Mouse (Mus musculus): ENCODE results near the gene Deaf1. TPM values are rescaled to one million over a fixed set of nuclear protein-coding genes. Genes with fewer than 3 reads are reported as not detected.
A peak's percentile ranks its signal among the peaks of the same experiment; 100 is the strongest.
"Not testable (repeated sequence)": the region's sequence is repeated elsewhere in the genome, so short reads cannot be mapped to it uniquely, and the experiment has no call there.

The Deaf1 gene
- polyA plus RNA-seq, 1 experiment from 2014 or later: 156 TPM

- 83% methylated on average over 24 of the region's 24 CpGs for WGBS
- H3K4me3 ChIP-seq: no peak overlapping the region
- no peak overlapping the region for H3K4me2 ChIP-seq
- no peaks in the 10 kb centered on the region for H3K9me3 ChIP-seq
- H3K4me1 ChIP-seq (replicated peaks): peaks cover 18% of the 10 kb centered on the region
- no peak for ATAC-seq (ENCODE audit: low read depth)
- H3K36me3 ChIP-seq: peaks cover 12% of the 10 kb centered on the region
- no peak overlapping the region for H3K27ac ChIP-seq (replicated peaks)
- H3K9ac ChIP-seq: no peak overlapping the region
- H3K27me3 ChIP-seq: no peaks in the 10 kb centered on the region
Measured at GRCm38 (mm10) chr7:141268466-141269272, 58.8 kb downstream of the Deaf1 start.

- ATAC-seq (ENCODE audit: low read depth): peak; percentile 44
- Histone ChIP-seq H3K4me2 (peak within 1 kb of the TSS; percentile 59), H3K4me1 (replicated peaks) (peaks cover 18% of the 10 kb centered on the region), H3K4me3 (peak within 1 kb of the TSS; percentile 33), H3K27me3 (no peaks in the 10 kb centered on the region), H3K9ac (peak within 1 kb of the TSS; percentile 60), H3K27ac (replicated peaks) (no peak within 1 kb of the TSS), H3K9me3 (no peaks in the 10 kb centered on the region), H3K36me3 (peaks cover 39% of the 10 kb centered on the region)
- WGBS: 12% methylated on average over 25 of the region's 25 CpGs
Measured at GRCm38 (mm10) chr7:141265739-141266561, 61.5 kb downstream of the Deaf1 start, which contains the start of gene Irf7. Gene Irf7 (minus strand): TSS chr7:141266481.

- no peak overlapping the region for H3K27ac ChIP-seq (replicated peaks)
- H3K4me3 ChIP-seq: no peak overlapping the region
- no peak overlapping the region; the same call in 1 of the 2 replicates for H3K9ac ChIP-seq
- peaks cover 18% of the 10 kb centered on the region for H3K4me1 ChIP-seq (replicated peaks)
- H3K27me3 ChIP-seq: no peaks in the 10 kb centered on the region
- 0 out of 2 replicates have a peak, but pooled peaks have one; percentile 24 for ATAC-seq (ENCODE audit: low read depth)
- H3K9me3 ChIP-seq: no peaks in the 10 kb centered on the region
- 43% methylated on average over 11 of the region's 11 CpGs for WGBS
- peak overlapping the region; percentile 59; the same call in 1 of the 2 replicates for H3K4me2 ChIP-seq
- H3K36me3 ChIP-seq: peaks cover 45% of the 10 kb centered on the region
Measured at GRCm38 (mm10) chr7:141265411-141265738, 62.1 kb downstream of the Deaf1 start.

GRCm38 (mm10) chr7:141264761-141265410 is 62.6 kb downstream of the Deaf1 start:
- H3K4me2 ChIP-seq: no peak overlapping the region
- H3K36me3 ChIP-seq: peaks cover 49% of the 10 kb centered on the region
- ATAC-seq (ENCODE audit: low read depth): peak; percentile 21; the same call in 1 of the 2 replicates
- WGBS: 39% methylated on average over 12 of the region's 12 CpGs
- H3K4me3 ChIP-seq: no peak overlapping the region
- H3K9me3 ChIP-seq: no peaks in the 10 kb centered on the region
- no peak overlapping the region for H3K9ac ChIP-seq
- no peak overlapping the region for H3K27ac ChIP-seq (replicated peaks)
- H3K27me3 ChIP-seq: no peaks in the 10 kb centered on the region
- H3K4me1 ChIP-seq (replicated peaks): peaks cover 18% of the 10 kb centered on the region

- no peak overlapping the region for H3K9ac ChIP-seq
- H3K27ac ChIP-seq (replicated peaks): no peak overlapping the region
- ATAC-seq (ENCODE audit: low read depth): no peak
- H3K4me2 ChIP-seq: no peak overlapping the region
- H3K36me3 ChIP-seq: peaks cover 57% of the 10 kb centered on the region
- H3K4me1 ChIP-seq (replicated peaks): peaks cover 18% of the 10 kb centered on the region
- H3K9me3 ChIP-seq: no peaks in the 10 kb centered on the region
- 76% methylated on average over 11 of the region's 11 CpGs for WGBS
- H3K4me3 ChIP-seq: no peak overlapping the region
- no peaks in the 10 kb centered on the region for H3K27me3 ChIP-seq
Measured at GRCm38 (mm10) chr7:141264041-141264700, 63.3 kb downstream of the Deaf1 start.

- H3K4me2 ChIP-seq: no peak overlapping the region
- no peak overlapping the region for H3K27ac ChIP-seq (replicated peaks)
- WGBS: 91% methylated on average over 13 of the region's 13 CpGs
- H3K9me3 ChIP-seq: no peaks in the 10 kb centered on the region
- no peak overlapping the region for H3K4me3 ChIP-seq
- ATAC-seq (ENCODE audit: low read depth): no peak
- H3K9ac ChIP-seq: no peak overlapping the region
- no peaks in the 10 kb centered on the region for H3K27me3 ChIP-seq
- peaks cover 18% of the 10 kb centered on the region for H3K4me1 ChIP-seq (replicated peaks)
- peaks cover 62% of the 10 kb centered on the region for H3K36me3 ChIP-seq
Measured at GRCm38 (mm10) chr7:141263640-141264039, 63.9 kb downstream of the Deaf1 start.

- Histone ChIP-seq H3K27ac (replicated peaks) (no peak overlapping the region), H3K4me2 (no peak overlapping the region), H3K36me3 (peaks cover 83% of the 10 kb centered on the region), H3K9me3 (no peaks in the 10 kb centered on the region), H3K4me1 (replicated peaks) (peaks cover 17% of the 10 kb centered on the region), H3K9ac (no peak overlapping the region), H3K27me3 (no peaks in the 10 kb centered on the region), H3K4me3 (no peak overlapping the region)
- 95% methylated on average over 3 of the region's 3 CpGs for WGBS
- ATAC-seq (ENCODE audit: low read depth): no peak
Measured at GRCm38 (mm10) chr7:141261480-141261879, 66.0 kb downstream of the Deaf1 start.

- no peak overlapping the region for H3K27ac ChIP-seq (replicated peaks)
- H3K4me1 ChIP-seq (replicated peaks): no peaks in the 10 kb centered on the region
- H3K9me3 ChIP-seq: no peaks in the 10 kb centered on the region
- H3K36me3 ChIP-seq: peaks cover 95% of the 10 kb centered on the region
- no peak overlapping the region for H3K9ac ChIP-seq
- no peak overlapping the region for H3K4me3 ChIP-seq
- no peak overlapping the region for H3K4me2 ChIP-seq
- ATAC-seq (ENCODE audit: low read depth): no peak
- H3K27me3 ChIP-seq: no peaks in the 10 kb centered on the region
- 93% methylated on average over 10 of the region's 10 CpGs for WGBS
Measured at GRCm38 (mm10) chr7:141256159-141256558, 71.3 kb downstream of the Deaf1 start.

GRCm38 (mm10) chr7:141250486-141250885 is 77.0 kb downstream of the Deaf1 start:
- ATAC-seq (ENCODE audit: low read depth); H3K4me1 ChIP-seq (replicated peaks); H3K9me3 ChIP-seq; H3K4me2 ChIP-seq; H3K9ac ChIP-seq; H3K27ac ChIP-seq (replicated peaks); H3K27me3 ChIP-seq; H3K4me3 ChIP-seq: not testable (repeated sequence)
- peaks cover 96% of the 10 kb centered on the region for H3K36me3 ChIP-seq
- WGBS: 94% methylated on average over 4 of the region's 4 CpGs
